Mouse (Mus musculus): ENCODE measurements at regions not wholly inside any gene's neighbourhood (a gene's known extent, or its start where the extent isn't known, plus 50 kb on each side); places are given as distances from the start of the nearest gene placed in this dataset.
"Not testable (repeated sequence)": the region's sequence is repeated elsewhere in the genome, so short reads cannot be mapped to it uniquely, and the experiment has no call there.

DNA sequence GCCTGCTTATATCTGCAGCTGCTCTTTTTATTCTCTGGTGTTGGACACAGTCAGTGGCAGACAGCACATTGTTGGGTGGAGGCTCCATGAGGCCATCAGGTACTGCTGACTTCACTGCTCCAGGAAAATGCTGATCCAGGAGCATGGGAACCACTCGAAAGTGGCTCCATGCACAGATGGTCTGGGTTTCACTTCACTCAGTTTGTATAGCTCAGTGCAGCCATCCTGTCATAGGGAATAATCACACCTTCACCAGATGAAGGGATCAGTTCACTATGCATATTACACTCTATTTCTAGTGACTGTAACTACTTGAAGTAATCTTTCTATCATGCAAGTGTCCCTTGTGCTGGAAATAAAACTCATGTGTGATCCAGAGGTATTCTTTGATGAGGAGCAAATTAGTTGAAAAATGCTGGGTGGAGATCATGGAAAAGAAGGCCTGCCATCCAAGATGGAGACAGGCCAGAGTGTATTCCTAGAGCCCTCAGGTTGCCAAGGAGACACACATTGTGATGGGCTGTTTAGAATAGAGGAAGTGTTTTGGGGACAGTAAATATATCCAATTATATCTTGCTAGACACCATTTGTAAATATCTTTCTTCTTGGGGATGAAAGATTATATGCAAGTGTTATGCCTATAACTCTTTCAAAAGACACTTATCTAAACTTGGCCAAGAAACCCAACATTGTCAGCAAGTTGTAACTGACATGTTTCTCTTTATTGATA lies 103.7 kb upstream of the Arhgap42 start:
- no peak for DNase-seq (ENCODE audit: inconsistent ontology term)

DNA sequence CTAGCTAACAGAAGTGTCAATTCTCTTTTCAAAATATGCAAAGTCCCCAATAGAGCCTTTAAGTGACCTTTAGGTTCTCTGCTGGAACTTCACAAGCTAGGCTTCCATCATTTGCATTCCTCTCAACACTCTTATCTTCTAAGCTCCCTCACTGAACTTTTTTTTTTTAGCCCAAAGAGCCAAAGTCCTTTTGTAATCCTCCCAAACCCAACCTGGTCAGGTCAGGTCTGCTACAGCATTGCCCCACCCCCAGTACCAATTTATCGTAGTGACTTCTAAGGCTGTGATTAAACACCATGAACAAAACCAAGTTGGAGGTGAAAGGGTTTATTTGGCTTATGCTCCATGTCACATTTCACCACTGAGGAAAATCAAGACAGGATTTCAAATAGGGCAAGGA lies 79.7 kb upstream of the Arhgap42 start:
- DNase-seq (ENCODE audit: inconsistent ontology term), result no peak

DNA sequence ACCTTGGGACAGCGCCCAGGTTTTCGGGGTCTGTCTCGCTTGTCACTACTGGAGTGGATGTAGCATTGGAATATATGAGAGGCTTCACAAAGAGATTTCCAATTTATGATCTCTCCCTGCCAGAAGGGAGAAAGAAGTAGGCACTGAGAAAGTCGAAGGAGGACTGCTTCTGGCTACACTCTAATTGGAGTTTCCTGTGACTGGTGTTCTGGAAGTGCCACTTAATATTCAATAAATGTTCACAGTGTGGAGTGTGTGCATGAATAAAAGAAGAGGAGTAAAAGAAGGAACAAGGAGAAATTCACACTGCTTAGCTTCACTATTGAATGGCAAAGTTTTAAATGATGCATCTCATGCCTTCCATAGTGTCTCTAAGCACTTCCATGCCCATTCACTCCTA lies 77.1 kb upstream of the Arhgap42 start:
- peak; percentile 2 for DNase-seq (ENCODE audit: inconsistent ontology term)

DNA sequence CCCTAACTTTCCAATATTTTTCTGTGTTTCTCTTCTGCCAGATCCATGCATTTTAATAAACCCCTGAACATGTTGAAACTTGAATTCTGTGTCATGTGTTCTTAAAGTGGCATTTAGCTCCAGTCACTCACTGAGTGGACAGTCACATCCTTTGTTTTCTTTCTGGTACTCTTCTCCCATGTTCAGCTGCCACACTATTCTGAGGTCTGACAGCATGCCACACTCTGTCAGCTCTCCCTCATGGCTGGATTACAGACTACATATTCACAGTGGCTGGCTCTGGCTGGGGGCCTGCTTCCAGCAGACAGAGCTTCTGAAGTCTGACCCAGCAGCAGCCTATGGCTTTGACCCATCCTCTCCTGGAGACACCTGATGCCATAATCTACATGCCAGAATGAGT lies 73.4 kb upstream of the Arhgap42 start:
- no peak for DNase-seq (ENCODE audit: inconsistent ontology term)

DNA sequence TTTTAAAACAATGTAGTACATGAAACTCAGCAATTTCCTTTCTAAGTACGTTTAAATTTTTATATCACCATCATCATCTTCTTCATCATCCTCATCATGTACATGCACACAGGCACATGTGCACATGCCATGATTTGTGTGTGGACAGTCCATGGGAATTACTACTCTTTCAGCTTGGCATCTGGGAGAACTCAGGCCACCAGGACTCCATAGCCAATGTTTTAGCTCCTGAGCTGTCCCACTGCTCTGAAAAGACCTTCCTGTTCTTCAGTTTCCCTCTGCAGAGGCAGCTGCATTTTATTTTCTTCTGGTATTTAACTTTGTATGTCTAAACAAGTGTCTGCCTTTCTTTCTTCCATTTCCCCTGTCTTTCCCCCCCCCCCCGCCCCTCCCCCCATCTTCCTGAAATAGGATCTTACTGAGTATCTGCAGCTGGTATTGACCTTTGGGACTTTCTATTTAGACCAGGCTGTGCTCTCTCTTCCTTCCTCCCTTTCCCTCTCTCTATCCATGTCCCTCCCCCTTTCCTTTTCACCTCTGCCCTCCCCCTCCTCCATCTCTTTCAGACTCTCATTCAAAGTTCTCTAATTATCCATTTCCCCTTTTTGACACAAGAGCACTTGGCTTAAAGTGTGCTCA lies 72.8 kb upstream of the Arhgap42 start:
- DNase-seq (ENCODE audit: inconsistent ontology term), result no peak

DNA sequence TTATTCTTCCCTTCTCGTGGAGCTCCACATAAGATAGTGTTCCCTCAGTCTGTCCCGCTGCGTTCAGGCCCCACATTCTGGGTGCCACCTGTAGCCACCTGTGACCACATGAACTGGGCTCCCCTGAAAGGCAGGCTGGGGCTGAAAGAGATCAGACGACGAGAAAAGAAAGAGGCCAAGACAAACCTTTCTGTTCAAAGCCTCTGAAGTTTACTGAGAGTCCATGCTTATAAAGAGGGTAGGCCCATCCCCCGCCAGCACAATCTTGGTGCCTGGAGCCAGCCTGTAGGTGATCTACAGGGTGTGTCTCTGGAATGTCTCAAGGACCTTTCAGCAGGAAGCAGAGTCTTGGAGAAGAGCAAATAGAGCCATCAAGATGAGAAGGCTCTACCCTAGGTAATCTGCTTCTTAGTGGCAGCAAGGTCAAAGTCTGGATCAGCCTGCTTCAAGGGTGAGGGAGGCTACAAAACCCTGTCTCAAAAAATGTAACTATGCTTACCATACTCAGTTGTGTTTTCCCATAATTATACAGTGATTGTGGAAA lies 72.2 kb upstream of the Arhgap42 start:
- DNase-seq (ENCODE audit: inconsistent ontology term), result not testable (repeated sequence)

DNA sequence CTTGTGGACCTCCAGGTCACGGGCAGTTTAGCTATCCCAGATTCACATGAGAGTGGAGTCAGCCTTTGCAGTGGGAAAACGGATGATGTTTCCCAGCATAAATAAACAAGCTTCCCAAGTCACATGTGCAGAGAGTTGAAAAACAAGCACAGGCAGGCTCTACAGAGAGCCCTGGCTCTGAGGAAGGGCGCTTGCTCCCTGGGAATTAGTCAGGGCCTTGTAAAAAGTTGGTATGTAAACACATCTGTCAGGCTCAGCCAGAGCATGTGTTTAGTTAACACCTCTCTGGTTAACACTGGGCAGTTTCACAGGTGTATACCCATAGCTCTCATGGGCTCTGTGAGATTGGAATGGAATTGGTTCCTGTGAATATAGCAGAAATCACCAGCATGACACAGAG lies 51.9 kb upstream of the Arhgap42 start:
- no peak for DNase-seq (ENCODE audit: inconsistent ontology term)

DNA sequence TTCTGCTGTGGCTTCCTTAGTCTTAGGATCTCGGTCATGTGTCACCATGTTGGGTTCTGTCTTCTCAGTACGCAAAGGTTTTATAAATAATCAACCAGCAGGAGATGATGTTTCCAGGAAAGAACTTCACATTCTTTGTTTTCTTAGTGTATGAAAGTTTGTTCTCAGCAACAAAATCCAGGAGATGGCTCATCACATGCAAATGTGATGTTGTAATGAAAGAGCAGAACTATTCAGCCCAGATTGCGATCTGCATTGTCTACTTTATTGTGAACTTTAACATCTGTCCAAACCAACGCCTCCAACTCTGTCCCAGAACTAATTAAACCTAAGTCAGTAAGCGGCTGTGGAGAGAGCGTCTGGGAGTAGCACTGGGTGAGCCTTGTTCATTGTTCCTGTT lies 50.7 kb upstream of the Arhgap42 start:
- peak; percentile 72 for DNase-seq (ENCODE audit: inconsistent ontology term)
